Mouse (Mus musculus) lung, embryonic 15.5 days (tissue): ENCODE data around the gene H3f3b. TPM values are rescaled to one million over a fixed set of nuclear protein-coding genes. Genes with fewer than 3 reads are reported as not detected.

Source experiments
- ATAC-seq: fragments of 200-750 bp; cut with Nextera tagmentation; 2 replicates; pipeline ENCODE4 v1.8.0; 2017; ENCODE audit warnings: moderate number of reproducible peaks, borderline replicate concordance; ENCODE audit not compliant: low FRiP score, low TSS enrichment; ENCODE audit errors: extremely low read depth
- H3K27ac ChIP-seq: fragments of 300-500 bp; sonication (generic); 2 replicates; pipeline ENCODE4 v1.5.1; 2015; ENCODE audit warnings: moderate library complexity, mild to moderate bottlenecking, inconsistent platforms
- H3K27me3 ChIP-seq: fragments of 300-500 bp; sonication (generic); 2 replicates; pipeline ENCODE4 v1.6.1; 2015; ENCODE audit warnings: inconsistent platforms
- H3K36me3 ChIP-seq: fragments of 300-500 bp; sonication (generic); 2 replicates; pipeline ENCODE4 v1.6.1; 2015; ENCODE audit warnings: inconsistent platforms
- H3K4me1 ChIP-seq: fragments of 300-500 bp; sonication (generic); 2 replicates; pipeline ENCODE4 v1.6.1; 2015; ENCODE audit warnings: inconsistent platforms
- H3K4me2 ChIP-seq: fragments of 300-500 bp; sonication (generic); 2 replicates; pipeline ENCODE4 v1.6.1; 2015; ENCODE audit warnings: inconsistent platforms, mild to moderate bottlenecking, moderate library complexity
- H3K4me3 ChIP-seq: fragments of 300-500 bp; sonication (generic); 2 replicates; pipeline ENCODE4 v1.5.1; 2015; ENCODE audit warnings: mild to moderate bottlenecking, inconsistent platforms
- H3K9ac ChIP-seq: fragments of 300-500 bp; sonication (generic); 2 replicates; pipeline ENCODE4 v1.6.1; 2015; ENCODE audit warnings: inconsistent platforms
- H3K9me3 ChIP-seq: fragments of 300-500 bp; sonication (generic); 2 replicates; pipeline ENCODE4 v1.6.1; 2016; ENCODE audit warnings: inconsistent platforms
- WGBS: fragments of 180-500 bp; shearing (Covaris S2); methylation state at CpG from one replicate; pipeline ENCODE4 v1.1.7; 2015; 5-methylcytosine and 5-hydroxymethylcytosine counted together
- polyA plus RNA-seq: library from polyadenylated mRNA; unstranded; fragments of >200 nt; fragmentation: Nextera tagmentation; extraction: Ambion mirVana; gene quantifications from 2 replicates; pipeline ENCODE4 v1.2.1, GENCODE M21; 2015

H3f3b gene
- polyA plus RNA-seq, 1 experiment from 2014 or later = 1,879 TPM

DNA sequence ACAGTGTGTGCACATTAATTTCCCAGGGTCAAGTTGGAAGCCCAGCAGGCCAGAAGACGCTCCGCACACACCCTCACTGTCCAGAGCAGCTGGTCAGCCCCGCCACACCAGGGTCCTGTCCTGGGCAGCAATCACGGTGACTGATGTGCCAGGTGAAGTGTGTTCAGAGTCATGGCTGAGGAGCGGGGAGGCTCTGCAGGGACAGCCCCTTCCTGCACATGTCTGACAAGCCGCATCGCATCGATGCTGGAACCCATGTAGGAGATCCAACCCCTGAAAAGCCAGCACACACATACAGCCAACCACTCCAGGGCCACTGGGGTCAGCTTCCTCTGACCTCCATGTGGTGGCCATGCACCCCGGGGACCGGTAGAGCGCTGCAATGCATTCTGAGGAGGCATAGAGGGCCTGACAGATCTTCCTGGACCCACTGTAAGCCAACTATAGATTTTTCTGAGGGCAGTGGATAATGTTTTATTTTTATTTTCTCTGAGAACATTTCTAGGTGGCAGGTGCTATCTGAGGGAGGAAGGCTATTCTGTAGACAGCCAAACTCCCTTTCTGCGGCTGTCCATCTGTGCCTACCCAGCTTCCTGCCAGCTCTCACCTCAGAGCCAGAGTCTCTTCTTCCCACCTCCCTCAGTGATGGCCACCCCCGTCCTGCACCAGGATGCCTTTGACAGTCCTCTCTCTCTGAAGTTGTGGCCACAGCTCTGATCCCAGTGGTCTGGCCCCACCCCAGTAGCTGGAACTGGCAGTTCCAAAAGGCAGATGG is 34.1 kb upstream of the H3f3b start:
- Histone ChIP-seq H3K9me3 (no peaks in the 10 kb centered on the region), H3K36me3 (peaks cover 49% of the 10 kb centered on the region), H3K27ac (no peak overlapping the region), H3K9ac (no peak overlapping the region), H3K4me3 (no peak overlapping the region), H3K4me2 (no peak overlapping the region), H3K4me1 (no peaks in the 10 kb centered on the region), H3K27me3 (no peaks in the 10 kb centered on the region)
- whole genome bisulfite sequencing = 82% methylated on average over 13 of the region's 13 CpGs
- no peak for ATAC-seq

DNA sequence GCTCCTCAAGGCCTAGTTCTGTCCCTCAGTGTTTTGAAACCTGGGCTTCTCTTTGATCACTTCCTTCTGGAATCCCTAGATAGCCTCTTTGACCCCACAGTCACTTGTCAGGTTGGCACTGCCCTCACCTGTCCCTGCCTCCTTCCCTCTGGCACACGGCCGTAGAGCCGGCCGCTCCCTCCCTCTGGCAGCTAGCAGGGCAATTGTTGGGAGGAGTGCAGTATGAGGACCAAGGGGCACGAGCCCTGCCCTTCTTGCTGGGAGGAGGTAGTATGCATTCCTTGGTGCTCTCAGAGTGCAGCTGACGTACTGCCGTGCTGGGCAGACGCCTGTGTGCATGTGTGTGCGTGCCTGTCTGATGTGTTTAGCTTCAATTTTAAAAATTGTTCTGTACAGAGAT is 32.8 kb upstream of the H3f3b start:
- 68% methylated on average over 9 of the region's 9 CpGs for whole genome bisulfite sequencing
- 0 out of 2 replicates have a peak, but pooled peaks have one; percentile 24 for ATAC-seq
- no peak overlapping the region for H3K4me3 ChIP-seq
- no peak overlapping the region for H3K4me2 ChIP-seq
- H3K36me3 ChIP-seq = peaks cover 60% of the 10 kb centered on the region
- no peaks in the 10 kb centered on the region for H3K27me3 ChIP-seq
- no peak overlapping the region for H3K9ac ChIP-seq
- no peaks in the 10 kb centered on the region for H3K4me1 ChIP-seq
- peak overlapping the region; percentile 55 for H3K27ac ChIP-seq
- no peaks in the 10 kb centered on the region for H3K9me3 ChIP-seq

DNA sequence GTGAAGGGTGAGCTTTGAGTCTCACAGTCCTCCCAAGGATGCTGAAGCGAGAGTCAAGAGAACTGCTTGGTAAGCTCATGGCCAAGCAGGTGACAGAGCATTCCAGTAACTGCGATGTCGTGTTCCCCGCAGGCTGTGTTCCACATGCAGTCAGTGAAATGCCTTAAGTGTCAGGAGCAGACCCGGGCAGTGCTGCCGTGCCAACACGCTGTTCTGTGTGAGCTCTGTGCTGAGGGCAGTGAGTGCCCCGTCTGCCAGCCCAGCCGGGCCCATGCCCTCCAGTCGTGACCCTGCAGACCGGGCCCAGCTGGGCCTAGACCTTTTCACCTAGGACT is 31.9 kb upstream of the H3f3b start:
- no peak for ATAC-seq
- H3K4me2 ChIP-seq = no peak overlapping the region
- H3K36me3 ChIP-seq = peaks cover 69% of the 10 kb centered on the region
- H3K9ac ChIP-seq = no peak overlapping the region
- 88% methylated on average over 11 of the region's 11 CpGs for WGBS
- no peak overlapping the region for H3K4me3 ChIP-seq
- no peaks in the 10 kb centered on the region for H3K4me1 ChIP-seq
- H3K27ac ChIP-seq = no peak overlapping the region
- H3K27me3 ChIP-seq = no peaks in the 10 kb centered on the region
- H3K9me3 ChIP-seq = no peaks in the 10 kb centered on the region

DNA sequence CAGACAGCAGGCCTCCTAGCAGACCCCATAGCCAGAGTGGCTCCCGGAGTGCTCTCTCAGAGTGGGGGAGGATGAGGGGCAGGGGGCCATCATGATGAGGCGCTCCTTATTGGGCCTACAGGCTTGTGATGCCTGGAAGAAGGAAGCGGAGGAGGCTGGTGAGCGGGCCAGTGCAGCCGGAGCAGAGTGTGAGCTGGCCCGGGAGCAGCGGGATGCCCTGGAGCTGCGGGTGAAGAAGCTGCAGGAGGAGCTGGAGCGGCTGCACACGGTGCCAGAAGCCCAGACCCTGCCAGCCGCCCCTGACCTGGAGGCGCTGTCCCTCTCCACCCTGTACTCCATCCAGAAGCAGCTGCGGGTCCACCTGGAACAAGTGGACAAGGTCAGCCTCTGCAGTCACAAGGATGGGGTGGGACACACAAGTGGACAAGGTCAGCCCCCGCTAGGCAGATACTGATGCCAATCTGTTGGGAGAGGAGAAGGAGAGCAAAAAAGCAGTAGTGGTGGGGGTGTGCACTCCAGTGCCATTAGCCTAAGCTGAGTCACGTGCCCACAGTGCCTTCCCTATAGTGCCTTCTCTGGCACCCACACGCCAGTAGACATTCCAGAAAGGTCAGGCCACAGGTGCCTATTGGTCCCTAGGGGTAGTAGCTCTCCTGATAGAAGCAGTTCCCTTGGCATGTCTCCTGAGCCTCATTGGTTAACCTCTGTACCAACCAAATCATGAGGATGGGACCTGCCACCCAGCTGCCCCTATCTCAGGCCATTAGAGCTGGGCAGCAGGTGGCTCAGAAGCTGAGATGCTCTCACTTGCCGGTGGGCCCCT is 31.3 kb upstream of the H3f3b start:
- Histone ChIP-seq H3K4me1 (no peaks in the 10 kb centered on the region), H3K36me3 (peaks cover 75% of the 10 kb centered on the region), H3K27ac (no peak overlapping the region), H3K4me3 (no peak overlapping the region), H3K4me2 (no peak overlapping the region), H3K9ac (no peak overlapping the region), H3K27me3 (no peaks in the 10 kb centered on the region), H3K9me3 (no peaks in the 10 kb centered on the region)
- 89% methylated on average over 17 of the region's 17 CpGs for WGBS
- ATAC-seq = no peak

DNA sequence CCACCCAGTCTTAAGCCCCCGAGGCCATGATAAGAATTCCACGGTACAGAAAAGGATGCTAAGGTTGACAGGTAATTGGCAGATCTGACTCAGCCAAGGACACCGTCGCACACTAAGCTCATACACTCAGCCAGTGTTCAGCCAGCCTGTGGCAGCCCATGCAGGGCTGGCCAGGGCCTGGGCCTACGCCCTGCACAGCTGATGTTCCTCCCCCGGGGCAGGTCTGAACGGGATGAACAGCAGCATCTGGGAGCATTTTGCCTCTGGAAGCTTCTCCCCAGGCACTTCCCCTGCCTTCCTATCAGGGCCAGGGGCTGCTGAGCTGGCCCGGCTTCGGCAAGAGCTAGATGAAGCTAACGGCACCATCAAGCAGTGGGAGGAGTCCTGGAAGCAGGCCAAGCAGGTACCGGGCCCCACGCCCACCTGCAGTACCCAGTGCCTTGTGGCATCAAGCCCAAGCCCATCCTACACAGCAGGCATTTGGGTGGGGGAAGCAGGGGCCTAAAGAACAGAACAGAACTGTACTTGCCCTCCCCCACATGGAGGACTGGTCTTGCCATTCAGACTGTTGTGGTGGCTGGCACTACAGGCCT is 30.4 kb upstream of the H3f3b start:
- Histone ChIP-seq H3K4me1 (no peaks in the 10 kb centered on the region), H3K9ac (no peak overlapping the region), H3K27ac (no peak overlapping the region), H3K4me2 (no peak overlapping the region), H3K4me3 (no peak overlapping the region), H3K9me3 (no peaks in the 10 kb centered on the region), H3K36me3 (peaks cover 83% of the 10 kb centered on the region), H3K27me3 (no peaks in the 10 kb centered on the region)
- no peak for ATAC-seq
- WGBS = 69% methylated on average over 12 of the region's 12 CpGs

GRCm38 (mm10) chr11:116057237-116057881 is 29.6 kb upstream of the H3f3b start:
- H3K27me3 ChIP-seq = no peaks in the 10 kb centered on the region
- H3K4me1 ChIP-seq = no peaks in the 10 kb centered on the region
- peaks cover 90% of the 10 kb centered on the region for H3K36me3 ChIP-seq
- H3K4me3 ChIP-seq = no peak overlapping the region
- H3K9ac ChIP-seq = no peak overlapping the region
- 69% methylated on average over 4 of the region's 4 CpGs for WGBS
- H3K9me3 ChIP-seq = no peaks in the 10 kb centered on the region
- ATAC-seq = no peak
- H3K4me2 ChIP-seq = no peak overlapping the region
- H3K27ac ChIP-seq = no peak overlapping the region

GRCm38 (mm10) chr11:116055873-116056272 is 28.1 kb upstream of the H3f3b start:
- Histone ChIP-seq H3K4me3 (no peak overlapping the region), H3K27ac (no peak overlapping the region), H3K27me3 (no peaks in the 10 kb centered on the region), H3K4me1 (no peaks in the 10 kb centered on the region), H3K4me2 (no peak overlapping the region), H3K9ac (no peak overlapping the region), H3K36me3 (peaks cover 96% of the 10 kb centered on the region), H3K9me3 (no peaks in the 10 kb centered on the region)
- WGBS = 89% methylated on average over 11 of the region's 11 CpGs
- no peak for ATAC-seq

- Histone ChIP-seq H3K4me3 (no peak overlapping the region), H3K4me2 (no peak overlapping the region), H3K4me1 (no peaks in the 10 kb centered on the region), H3K27me3 (no peaks in the 10 kb centered on the region), H3K9me3 (no peaks in the 10 kb centered on the region), H3K36me3 (peaks cover 97% of the 10 kb centered on the region), H3K27ac (no peak overlapping the region; the same call in 1 of the 2 replicates), H3K9ac (no peak overlapping the region)
- no peak for ATAC-seq
- WGBS = 71% methylated on average over 9 of the region's 9 CpGs
These were observed 25.9 kb upstream of the H3f3b start for GRCm38 (mm10) chr11:116053510-116054229.

DNA sequence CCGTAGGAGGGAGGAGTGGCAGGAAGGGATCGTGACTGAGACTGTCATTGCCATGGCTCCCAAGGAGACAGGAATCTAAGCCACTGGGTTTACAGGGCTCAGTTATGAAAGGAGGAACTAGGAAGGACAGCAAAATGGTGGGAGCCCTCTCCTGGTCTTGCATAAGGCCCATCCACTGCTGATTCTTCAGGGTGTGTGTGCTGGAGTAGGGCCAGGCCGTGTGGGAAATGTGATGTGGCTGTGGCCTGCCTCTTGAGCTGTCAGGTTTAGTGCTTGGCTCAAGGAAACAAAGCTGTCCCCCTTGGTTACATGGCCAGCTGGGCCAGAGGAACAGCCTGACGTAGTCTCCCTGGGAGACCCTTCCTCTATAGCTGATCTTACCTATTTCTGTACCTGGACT is 22.4 kb upstream of the H3f3b start:
- H3K9me3 ChIP-seq = no peaks in the 10 kb centered on the region
- ATAC-seq = no peak
- H3K27me3 ChIP-seq = no peaks in the 10 kb centered on the region
- no peak overlapping the region for H3K9ac ChIP-seq
- WGBS = 73% methylated on average over 4 of the region's 4 CpGs
- peaks cover 96% of the 10 kb centered on the region for H3K36me3 ChIP-seq
- H3K4me1 ChIP-seq = no peaks in the 10 kb centered on the region
- no peak overlapping the region for H3K4me3 ChIP-seq
- no peak overlapping the region for H3K27ac ChIP-seq
- H3K4me2 ChIP-seq = no peak overlapping the region

- ATAC-seq = no peak
- Histone ChIP-seq H3K9me3 (no peaks in the 10 kb centered on the region), H3K4me3 (no peak overlapping the region), H3K27me3 (no peaks in the 10 kb centered on the region), H3K9ac (no peak overlapping the region), H3K36me3 (peaks cover 96% of the 10 kb centered on the region), H3K4me2 (no peak overlapping the region), H3K4me1 (no peaks in the 10 kb centered on the region), H3K27ac (no peak overlapping the region)
- WGBS = 67% methylated on average over 2 of the region's 2 CpGs
These were observed 21.8 kb upstream of the H3f3b start for GRCm38 (mm10) chr11:116049610-116050009.

- WGBS = 92% methylated on average over 6 of the region's 6 CpGs
- Histone ChIP-seq H3K27me3 (no peaks in the 10 kb centered on the region), H3K4me1 (no peaks in the 10 kb centered on the region), H3K9ac (no peak overlapping the region), H3K36me3 (peaks cover 80% of the 10 kb centered on the region), H3K4me2 (no peak overlapping the region), H3K27ac (no peak overlapping the region), H3K9me3 (no peaks in the 10 kb centered on the region), H3K4me3 (no peak overlapping the region)
- no peak for ATAC-seq
These were observed 17.4 kb upstream of the H3f3b start for GRCm38 (mm10) chr11:116045173-116045572.
